Mouse (Mus musculus) CH12.LX (cell line): ENCODE measurements around the gene Etfbkmt. TPM values are rescaled to one million over a fixed set of nuclear protein-coding genes. Genes with fewer than 3 reads are reported as not detected.

Experiments
- DNase-seq: peaks from one replicate; pipeline ENCODE4 v3.0.0-alpha.2; 2013; ENCODE audit errors: extremely low read depth
- H3K27ac ChIP-seq: 2 replicates; pipeline ENCODE4 v1.5.1; 2012; ENCODE audit warnings: low read depth, mild to moderate bottlenecking, control low read depth, moderate library complexity; ENCODE audit not compliant: insufficient read depth
- H3K27me3 ChIP-seq: replicated peaks from 2 replicates; pipeline ENCODE3; 2012; ENCODE audit warnings: inconsistent platforms
- H3K36me3 ChIP-seq, 2 experiments: replicated peaks in 1 of 2; 2 replicates each; pipeline versions ENCODE3 to v1.6.1; 2012; ENCODE audit warnings: inconsistent platforms in 1 of 2, low read length in 1 of 2, mild to moderate bottlenecking in 1 of 2, mixed read lengths in 1 of 2, moderate library complexity in 1 of 2; ENCODE audit not compliant: control insufficient read depth in 1 of 2, insufficient read depth in 1 of 2
- H3K4me1 ChIP-seq, 2 experiments: 2 replicates each; pipeline ENCODE4 v1.6.1; 2012; ENCODE audit warnings: inconsistent platforms in 1 of 2, moderate library complexity in 1 of 2; ENCODE audit not compliant: insufficient read depth in 2 of 2, control insufficient read depth in 1 of 2
- H3K4me2 ChIP-seq: 2 replicates; pipeline ENCODE4 v1.6.1; 2012; ENCODE audit warnings: low read depth, mild to moderate bottlenecking, control low read depth; ENCODE audit not compliant: poor library complexity, insufficient read depth, severe bottlenecking
- H3K4me3 ChIP-seq, 3 experiments: fragments of 150-350 bp in 1 of 3; sonication (generic) in 1 of 3; replicated peaks in 1 of 3; 2 replicates each; pipeline versions ENCODE3 to v1.5.1; 2011 to 2012; ENCODE audit warnings: low read depth in 2 of 3, low read length in 2 of 3, mild to moderate bottlenecking in 2 of 3, moderate library complexity in 2 of 3, control low read depth in 1 of 3, improper control_type of control experiment in 1 of 3, inconsistent platforms in 1 of 3, mixed read lengths in 1 of 3; ENCODE audit not compliant: poor library complexity in 1 of 3
- H3K79me2 ChIP-seq: replicated peaks from 2 replicates; pipeline ENCODE4 v1.6.1; 2012; ENCODE audit warnings: mild to moderate bottlenecking, moderate library complexity; ENCODE audit not compliant: control insufficient read depth, poor library complexity, insufficient read depth, severe bottlenecking; ENCODE audit errors: extremely low read depth
- H3K9ac ChIP-seq: 2 replicates; pipeline ENCODE4 v1.6.1; 2012; ENCODE audit warnings: low read depth, mild to moderate bottlenecking, control low read depth, moderate library complexity; ENCODE audit not compliant: insufficient read depth
- H3K9me3 ChIP-seq: replicated peaks from 2 replicates; pipeline ENCODE3; 2012; ENCODE audit warnings: low read length, inconsistent platforms, mixed read lengths
- CHD2 ChIP-seq: IDR thresholded peaks from 2 replicates; pipeline ENCODE4 v1.6.1; 2011; ENCODE audit warnings: low read length, improper control_type of control experiment
- ELF1 ChIP-seq: IDR thresholded peaks from 2 replicates; pipeline ENCODE4 v1.6.1; 2014; ENCODE audit warnings: low read depth, mild to moderate bottlenecking, inconsistent platforms, low read length, improper control_type of control experiment
- GABPA ChIP-seq: IDR thresholded peaks from 2 replicates; pipeline ENCODE4 v1.6.1; 2012; ENCODE audit warnings: low read depth, low read length, improper control_type of control experiment, inconsistent platforms; ENCODE audit not compliant: insufficient replicate concordance
- JUND ChIP-seq: conservative IDR thresholded peaks from 2 replicates; pipeline ENCODE4 v1.6.1; 2011; ENCODE audit warnings: low read depth, low read length, improper control_type of control experiment
- MXI1 ChIP-seq: IDR thresholded peaks from 2 replicates; pipeline ENCODE4 v1.6.1; 2011; ENCODE audit warnings: mild to moderate bottlenecking, low read depth, low read length, improper control_type of control experiment
- NELFE ChIP-seq: IDR thresholded peaks from 2 replicates; pipeline ENCODE4 v1.6.1; 2011; ENCODE audit warnings: low read depth, low read length, improper control_type of control experiment
- NRF1 ChIP-seq: IDR thresholded peaks from 2 replicates; pipeline ENCODE4 v1.6.1; 2014; ENCODE audit warnings: low read depth, mild to moderate bottlenecking, inconsistent platforms, low read length, improper control_type of control experiment, moderate library complexity
- POLR2A ChIP-seq: IDR thresholded peaks from 2 replicates; pipeline ENCODE4 v1.6.1; 2011; ENCODE audit warnings: low read depth, mild to moderate bottlenecking, improper control_type of control experiment, low read length
- SIN3A ChIP-seq: IDR thresholded peaks from 2 replicates; pipeline ENCODE4 v1.6.1; 2012; ENCODE audit warnings: low read length, improper control_type of control experiment, inconsistent platforms
- UBTF ChIP-seq: IDR thresholded peaks from 2 replicates; pipeline ENCODE4 v1.6.1; 2012; ENCODE audit warnings: low read depth, mild to moderate bottlenecking, inconsistent platforms, low read length, improper control_type of control experiment, moderate library complexity
- USF2 ChIP-seq: conservative IDR thresholded peaks from 2 replicates; pipeline ENCODE4 v1.6.1; 2011; ENCODE audit warnings: low read depth, low read length, improper control_type of control experiment
- ZMIZ1 ChIP-seq: IDR thresholded peaks from 2 replicates; pipeline ENCODE4 v1.6.1; 2012; ENCODE audit warnings: low read depth, mild to moderate bottlenecking, inconsistent platforms, low read length, improper control_type of control experiment
- dilution Hi-C: fragments of 300-500 bp; cut with MboI; formaldehyde crosslinking; loops from 2 replicates; pipeline ENCODE4 v1.14.3; 2020; ENCODE audit warnings: low sequenced_read_pairs; ENCODE audit not compliant: extremely low pct_unique_long_range_greater_than_20kb, extremely low pct_ligation_motif_present
- in situ Hi-C: fragments of 300-500 bp; cut with MboI; formaldehyde crosslinking; loops from 3 replicates; pipeline ENCODE4 v1.14.3; 2019; ENCODE audit warnings: low sequenced_read_pairs, low pct_ligation_motif_present, low pct_unique_long_range_greater_than_20kb, mixed read lengths
- polyA plus RNA-seq: library from polyadenylated mRNA; unstranded; fragments of >175 nt; gene quantifications from 2 replicates; pipeline ENCODE4 v1.2.1, GENCODE M21; 2012; ENCODE audit warnings: low read depth; ENCODE audit not compliant: insufficient read length
- total RNA-seq, 2 experiments: library from RNA; depleted of rRNA; stranded (reverse); fragments of 300-350 nt in 1 of 2; fragments of >200 nt in 1 of 2; gene quantifications; 2 replicates each; pipeline ENCODE4 v1.2.3; 2012 to 2014

Gene Etfbkmt
- total and polyA plus RNA-seq, 3 experiments, result 7.8 to 17.3 (median 9.3) TPM

- dilution Hi-C loops (no loop called here), in situ Hi-C loops (loop anchor here (25.0 kb wide), 1 partner anchor 164 kb away; the partner anchor contains the start of gene Sinhcaf)
- H3K27me3 ChIP-seq, result peaks cover 30% of the 10 kb centered on the region
- peak within 1 kb of the TSS; percentile 26; the same call in 1 of the 2 replicates for H3K27ac ChIP-seq
- DNase-seq, result peak; percentile 13
- H3K4me2 ChIP-seq, result peak within 1 kb of the TSS; percentile 54
- H3K9me3 ChIP-seq, result peaks cover 3% of the 10 kb centered on the region
- no peaks in the 10 kb centered on the region for H3K36me3 ChIP-seq
- peaks cover 14% of the 10 kb centered on the region; the same call in 1 of the 2 replicates for H3K79me2 ChIP-seq
- TF ChIP-seq NRF1 (peak; percentile 75), GABPA (no peak), JUND (no peak), UBTF (peak; percentile 96), ELF1 (0 out of 2 replicates have a peak, but pooled peaks have one; percentile 21), USF2 (no peak), NELFE (0 out of 2 replicates have a peak, but pooled peaks have one; percentile 31), POLR2A (peak; percentile 45; the same call in 1 of the 2 replicates), MXI1 (0 out of 2 replicates have a peak, but pooled peaks have one; percentile 55), SIN3A (peak; percentile 41; the same call in 1 of the 2 replicates), CHD2 (peak; percentile 54)
- peak within 1 kb of the TSS; percentile 72 to 77 (median 75) for H3K4me3 ChIP-seq
- peaks cover 0 to 16% of the 10 kb centered on the region in 2 experiments; a peak in 2 of 4 replicates for H3K4me1 ChIP-seq
- peak within 1 kb of the TSS; percentile 57 for H3K9ac ChIP-seq
Observed at GRCm38 (mm10) chr6:149101076-149101942, 38.3 kb upstream of the Etfbkmt start, which contains the start of gene Dennd5b. Gene Dennd5b, minus strand, starts transcription at chr6:149101680.

GRCm38 (mm10) chr6:149101943-149102243 lies 37.8 kb upstream of the Etfbkmt start:
- Histone ChIP-seq H3K4me3 (peak overlapping the region; percentile 72 to 77 (median 75)), H3K27ac (no peak overlapping the region), H3K36me3 (no peaks in the 10 kb centered on the region), H3K79me2 (peaks cover 14% of the 10 kb centered on the region; the same call in 1 of the 2 replicates), H3K4me1 (peaks cover 0 to 13% of the 10 kb centered on the region in 2 experiments; a peak in 2 of 4 replicates), H3K27me3 (peaks cover 30% of the 10 kb centered on the region), H3K4me2 (peak overlapping the region; percentile 54), H3K9me3 (peaks cover 3% of the 10 kb centered on the region), H3K9ac (peak overlapping the region; percentile 57)
- in situ Hi-C loops (loop anchor here (25.0 kb wide), 1 partner anchor 165 kb away; the partner anchor contains the start of gene Sinhcaf), dilution Hi-C loops (no loop called here)
- DNase-seq, result no peak
- no peak for TF ChIP-seq ZMIZ1
- TF ChIP-seq MXI1, result 0 out of 2 replicates have a peak, but pooled peaks have one; percentile 5
